Mouse (Mus musculus) hindlimb bud, embryonic 11.5 days (tissue): ENCODE data around the gene Hoxb6.

ENCODE experiments used
- DNase-seq: peaks from one replicate; pipeline ENCODE4 v3.0.0-alpha.2; 2012; ENCODE audit warnings: low read depth, low spot score; ENCODE audit errors: extremely low spot score

The Hoxb6 gene

DNA sequence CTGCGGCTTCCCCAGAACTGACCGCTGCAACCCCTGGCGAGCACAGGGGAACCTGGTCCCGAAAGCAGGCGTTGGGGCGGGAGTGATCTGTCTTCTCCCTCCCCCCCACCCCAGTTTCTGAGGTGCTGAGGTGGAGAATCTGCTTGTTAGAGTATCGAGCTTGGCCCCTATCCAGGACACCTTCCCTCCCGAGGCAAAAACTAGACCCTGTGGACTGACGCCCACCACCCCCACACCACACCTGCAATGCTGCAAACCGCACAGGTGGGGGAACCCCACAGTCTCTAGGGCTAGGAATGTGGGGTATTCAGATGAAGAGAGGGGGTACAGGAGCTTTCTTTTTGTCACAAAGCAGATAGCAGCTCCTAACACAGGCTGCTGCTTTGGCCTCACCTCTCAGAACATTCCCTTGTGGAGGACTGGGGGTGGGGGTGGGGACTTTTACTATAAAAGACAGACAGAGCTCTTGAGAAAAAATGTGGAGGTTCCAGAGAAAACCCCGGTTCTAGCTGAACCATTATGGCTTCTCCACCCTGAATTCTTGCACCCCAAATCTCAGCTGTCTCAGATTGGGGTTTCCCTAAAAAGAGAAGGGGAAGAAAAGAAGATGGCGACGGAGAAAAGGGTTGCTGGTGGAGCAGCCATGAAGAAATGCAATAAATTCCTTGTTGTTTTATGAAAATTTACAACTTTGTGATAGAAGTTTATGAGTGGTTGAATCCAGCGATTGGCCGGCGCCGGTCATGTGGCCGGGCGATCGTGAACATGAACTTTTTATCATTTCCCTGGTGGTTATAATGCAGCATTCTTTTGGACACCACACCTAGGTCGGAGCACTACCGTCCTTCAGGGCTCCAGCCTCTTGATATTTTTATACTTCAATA lies at the start of gene Hoxb6:
Hoxb6 (plus strand) TSS at position 796 of the 884 bp plus-strand sequence.
- DNase-seq, result no peak

DNA sequence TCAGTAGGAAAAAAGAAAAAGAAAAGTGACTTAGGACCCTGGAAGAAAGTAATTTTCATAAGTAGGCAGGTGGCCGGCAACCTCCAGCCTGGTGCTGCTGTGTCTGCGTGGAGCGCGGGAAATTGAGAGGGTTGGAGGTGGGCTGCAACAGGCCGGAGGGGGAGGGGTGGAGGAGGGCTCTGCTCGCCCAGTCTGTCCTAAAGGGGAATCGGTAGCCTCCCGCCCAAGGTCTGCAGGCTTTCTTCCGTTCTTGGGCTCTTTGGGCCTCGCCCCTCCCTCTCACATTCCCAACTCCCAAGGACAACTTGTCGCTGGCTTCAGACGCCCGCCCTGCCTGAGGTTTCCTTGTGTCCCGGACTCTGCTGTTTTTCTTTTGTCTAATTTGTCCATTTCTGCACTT lies 41.4 kb upstream of the Hoxb6 start:
- no peak for DNase-seq

GRCm38 (mm10) chr11:96251480-96252031 lies 40.7 kb upstream of the Hoxb6 start:
- no peak for DNase-seq

DNA sequence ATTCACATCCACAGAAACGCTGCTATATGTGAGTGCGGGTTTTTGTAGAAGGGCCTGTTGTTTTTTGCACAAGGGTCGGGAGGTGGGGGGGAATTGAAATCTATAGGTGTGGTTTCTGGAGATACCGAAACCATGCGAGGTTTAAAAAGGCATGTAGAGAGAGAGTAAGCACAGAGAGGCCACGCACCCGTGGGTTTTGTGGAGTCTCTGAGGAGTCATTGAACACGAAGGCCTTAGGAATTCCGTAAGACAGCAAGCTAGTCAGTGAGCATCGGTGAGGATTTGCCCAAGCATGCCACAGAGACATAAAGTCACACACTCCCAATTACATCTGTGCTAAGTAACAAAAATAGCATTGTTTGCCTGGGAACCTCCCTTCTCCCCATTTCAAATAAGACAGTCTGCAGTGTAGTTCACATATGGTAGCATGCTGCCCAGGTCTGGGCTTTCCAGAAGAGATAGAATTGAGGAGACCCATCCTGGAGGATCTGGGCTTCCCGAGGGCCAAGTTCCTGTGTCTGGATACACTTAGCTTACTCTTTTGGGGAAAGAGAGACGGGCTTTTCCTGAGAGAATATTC lies 39.6 kb upstream of the Hoxb6 start:
- DNase-seq, result no peak

GRCm38 (mm10) chr11:96254221-96254620 lies 38.1 kb upstream of the Hoxb6 start:
- DNase-seq, result no peak

GRCm38 (mm10) chr11:96255111-96255995 lies 36.9 kb upstream of the Hoxb6 start:
- DNase-seq, result no peak

- no peak for DNase-seq
These were observed 36.3 kb upstream of the Hoxb6 start for GRCm38 (mm10) chr11:96255996-96256445.

- DNase-seq, result no peak
These were observed 35.1 kb upstream of the Hoxb6 start for GRCm38 (mm10) chr11:96257141-96257540.

DNA sequence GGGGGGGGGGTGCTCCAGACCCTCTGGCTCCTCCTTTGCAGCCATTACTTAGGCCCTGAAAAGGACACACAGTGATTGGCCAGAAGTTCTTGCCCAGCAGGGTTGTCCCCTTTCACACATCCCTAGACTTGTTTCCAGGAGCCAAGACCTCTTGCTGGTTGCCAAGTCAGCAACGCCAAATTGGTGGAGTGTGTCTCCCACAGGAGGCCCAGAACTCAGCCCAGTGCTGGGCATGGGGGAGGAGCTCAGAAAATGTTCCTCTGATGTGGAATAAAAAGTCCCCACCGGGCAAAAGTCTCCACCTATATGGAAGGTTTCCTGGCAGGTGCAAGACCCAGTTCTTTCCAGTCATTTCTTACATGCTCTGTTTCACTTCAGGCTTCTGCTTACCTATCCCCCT lies 33.2 kb upstream of the Hoxb6 start:
- no peak for DNase-seq

- DNase-seq, result no peak
These were observed 32.8 kb upstream of the Hoxb6 start for GRCm38 (mm10) chr11:96259511-96259910.

DNA sequence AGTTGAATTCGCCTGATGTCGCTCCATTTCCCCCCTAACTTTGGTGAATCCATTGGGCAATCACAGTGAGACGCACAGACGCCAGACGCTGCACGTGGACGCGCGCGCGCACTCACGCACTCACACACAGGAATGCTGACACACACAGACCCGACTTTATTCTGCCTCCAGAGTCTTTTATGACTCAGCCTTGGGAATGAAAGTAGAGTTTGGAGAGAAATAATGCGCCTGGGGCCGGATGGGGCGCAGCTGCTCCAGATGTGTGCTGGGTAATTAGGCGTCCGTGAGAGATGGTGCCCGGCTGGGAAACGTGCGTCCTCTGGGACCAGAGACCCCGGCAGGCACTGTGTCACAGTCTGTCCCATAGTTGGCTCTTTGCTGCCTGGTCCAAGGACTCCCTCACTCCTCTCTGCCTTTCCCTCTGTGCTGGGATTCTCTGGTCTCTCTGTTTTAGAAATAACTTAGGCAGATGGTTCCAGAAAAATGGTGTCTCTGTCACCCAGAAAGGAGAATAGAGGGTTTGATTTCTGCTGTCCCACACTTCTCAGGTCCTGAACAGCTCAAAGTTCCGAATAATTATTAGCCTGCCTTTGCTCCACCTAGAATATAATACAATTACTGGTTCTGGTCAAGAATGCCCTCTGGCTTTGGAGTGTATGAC lies 31.8 kb upstream of the Hoxb6 start:
- no peak for DNase-seq

- DNase-seq, result no peak
These were observed 30.9 kb upstream of the Hoxb6 start for GRCm38 (mm10) chr11:96261323-96261890.

GRCm38 (mm10) chr11:96262262-96262830 lies 29.9 kb upstream of the Hoxb6 start:
- no peak for DNase-seq

DNA sequence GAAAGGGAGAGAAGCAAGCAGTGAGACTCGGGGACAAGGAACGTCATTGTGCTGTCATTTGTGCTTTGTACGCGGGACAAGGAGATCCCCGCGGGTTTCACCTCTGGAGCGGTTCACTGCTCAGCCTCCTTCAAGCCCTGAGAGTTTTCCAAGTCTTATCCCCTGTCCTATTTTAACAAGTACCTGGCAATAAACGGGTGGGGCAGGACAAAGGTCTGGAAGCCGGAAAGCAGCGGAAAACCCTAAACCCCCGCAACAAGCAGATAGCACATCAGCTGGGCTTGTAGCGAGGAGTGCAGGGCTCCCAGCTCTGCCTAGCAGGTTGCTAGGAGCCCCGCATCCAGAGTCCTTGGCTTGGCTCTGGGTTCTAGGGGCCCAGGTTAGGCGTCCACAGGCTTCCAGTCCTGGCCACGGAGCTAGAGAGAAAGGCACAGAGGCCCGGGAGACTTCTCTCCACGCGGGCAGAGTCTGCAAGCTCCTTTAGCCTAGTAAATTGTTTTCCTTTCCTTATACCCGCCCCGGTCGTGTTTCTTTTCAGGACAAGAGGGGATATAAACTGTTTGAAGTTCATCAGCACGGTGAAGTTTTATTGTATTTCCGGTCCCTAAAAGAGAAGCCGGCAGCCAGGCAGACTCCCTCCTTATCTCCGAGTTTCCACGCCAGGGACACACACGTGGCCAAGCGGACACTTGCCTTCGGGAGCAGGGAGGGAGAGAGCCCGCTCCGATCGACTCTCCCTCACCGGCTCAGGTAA lies 28.5 kb upstream of the Hoxb6 start:
- DNase-seq, result no peak

DNA sequence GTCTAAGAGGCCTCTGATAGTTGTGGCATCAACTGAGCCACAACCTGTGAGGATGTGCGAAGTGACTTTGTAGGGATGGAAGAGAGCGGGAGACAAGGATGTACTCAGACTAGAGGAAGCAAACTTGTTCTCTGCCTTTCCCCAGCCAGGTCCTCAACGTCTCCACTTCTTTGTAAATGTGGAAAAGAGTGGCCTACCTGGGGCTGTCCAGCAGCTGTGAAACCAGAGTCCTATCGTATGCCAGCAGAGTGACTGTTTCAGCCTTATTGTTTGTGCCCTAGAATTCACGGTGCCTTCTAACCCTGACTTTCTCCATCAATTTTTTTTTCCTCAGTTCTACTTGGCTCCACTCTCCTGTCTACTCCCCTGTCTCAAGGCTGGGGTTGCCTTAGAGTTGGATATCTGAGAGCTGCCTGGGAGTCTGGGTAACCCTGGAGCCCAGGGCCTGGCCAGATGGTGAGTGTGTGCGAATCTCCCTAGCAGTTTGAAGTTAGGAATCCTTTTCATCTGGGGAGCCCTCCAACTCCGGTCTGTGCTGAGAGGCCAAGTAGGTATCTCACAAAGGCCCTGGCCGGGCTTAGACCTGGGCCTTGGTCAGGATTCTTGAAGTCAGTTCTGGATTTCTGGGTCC lies 27.8 kb upstream of the Hoxb6 start:
- DNase-seq, result no peak

DNA sequence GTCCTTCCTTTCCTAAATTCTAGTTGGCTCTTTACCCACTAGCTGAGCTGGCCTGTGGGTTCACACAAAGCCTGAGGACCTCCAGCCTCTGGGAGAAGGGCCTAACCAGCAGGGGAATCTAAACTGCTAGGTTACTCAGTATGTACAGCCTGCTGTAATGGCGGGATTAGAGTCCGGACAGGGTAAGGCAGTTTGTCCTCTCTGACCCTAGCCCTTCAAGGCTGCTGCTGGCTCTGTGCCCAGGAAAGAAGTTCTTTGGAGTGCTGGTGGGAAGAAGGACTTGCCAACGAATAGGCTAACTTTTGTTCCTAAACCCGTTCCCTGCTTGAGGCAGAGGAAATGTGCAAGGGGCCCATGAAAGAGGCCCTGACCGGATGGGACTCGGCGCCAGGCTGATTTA lies 26.3 kb upstream of the Hoxb6 start:
- DNase-seq, result no peak

DNA sequence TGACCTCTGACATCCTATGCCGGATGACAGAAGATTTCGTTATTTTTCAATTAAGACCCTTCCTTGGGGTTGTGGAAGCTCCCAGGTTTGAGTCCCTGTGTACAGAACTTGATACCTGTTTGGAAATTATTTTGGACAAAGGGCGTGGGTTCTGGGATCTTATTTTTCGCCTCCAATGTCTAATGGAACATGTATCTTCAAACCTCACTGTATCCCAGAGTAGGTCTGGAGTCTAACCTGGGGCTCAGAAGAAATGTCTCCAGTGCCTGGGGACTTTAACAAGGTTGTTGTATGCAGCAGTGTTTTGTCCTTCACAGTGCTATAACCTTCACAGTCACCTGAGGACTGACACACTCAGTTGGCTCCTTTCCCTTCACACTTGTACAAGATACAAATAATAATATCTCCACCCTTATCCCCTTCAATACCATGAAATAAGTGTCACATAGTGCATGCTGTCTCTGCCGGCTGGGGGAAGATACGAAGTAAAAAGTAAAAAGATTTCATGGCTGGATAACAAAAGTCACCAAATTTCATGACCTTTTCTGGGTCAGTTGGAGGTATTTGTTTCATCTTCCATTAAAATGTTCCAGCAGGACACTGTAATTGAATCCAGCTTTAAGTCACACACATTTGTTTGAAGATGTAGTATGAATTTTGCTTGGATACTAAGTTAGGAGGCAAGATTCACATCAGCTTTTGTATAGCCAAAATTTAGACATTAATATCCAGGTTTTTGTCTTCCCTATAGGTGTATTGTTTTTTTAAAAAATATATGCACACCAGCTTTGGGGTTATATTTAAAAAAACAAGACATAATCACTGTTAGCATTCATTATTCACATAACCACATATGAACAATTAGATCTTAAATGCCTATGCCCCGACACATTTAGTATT lies 25.0 kb upstream of the Hoxb6 start:
- no peak for DNase-seq
